Mouse (Mus musculus) c-Kit-positive CD71-positive TER-119-positive erythroid progenitor cells, embryonic 14.5 days (primary cell): ENCODE measurements around the gene Mkrn2os.
"Not testable (repeated sequence)": the region's sequence is repeated elsewhere in the genome, so short reads cannot be mapped to it uniquely, and the experiment has no call there.

Source experiments
- DNase-seq: peaks from one replicate; pipeline ENCODE4 v3.0.0-alpha.2; 2013; ENCODE audit warnings: low spot score

Mkrn2os gene

GRCm38 (mm10) chr6:115592458-115592857 lies at the start of gene Mkrn2os:
Gene Mkrn2os, minus strand, starts transcription at chr6:115592576.
- no peak for DNase-seq

- not testable (repeated sequence) for DNase-seq
Observed at GRCm38 (mm10) chr6:115638188-115638587, 45.8 kb upstream of the Mkrn2os start.

GRCm38 (mm10) chr6:115634015-115634414 lies 41.6 kb upstream of the Mkrn2os start:
- DNase-seq, result no peak

- no peak for DNase-seq
Observed at GRCm38 (mm10) chr6:115631056-115631795, 38.9 kb upstream of the Mkrn2os start.

- no peak for DNase-seq
Observed at GRCm38 (mm10) chr6:115626121-115626520, 33.7 kb upstream of the Mkrn2os start.

GRCm38 (mm10) chr6:115620942-115621341 lies 28.6 kb upstream of the Mkrn2os start:
- no peak for DNase-seq

GRCm38 (mm10) chr6:115619818-115620217 lies 27.4 kb upstream of the Mkrn2os start:
- no peak for DNase-seq

- no peak for DNase-seq
Observed at GRCm38 (mm10) chr6:115615983-115616382, 23.6 kb upstream of the Mkrn2os start.

- no peak for DNase-seq
Observed at GRCm38 (mm10) chr6:115613793-115614192, 21.4 kb upstream of the Mkrn2os start.

GRCm38 (mm10) chr6:115610301-115610700 lies 17.9 kb upstream of the Mkrn2os start:
- DNase-seq, result no peak

GRCm38 (mm10) chr6:115609121-115609520 lies 16.7 kb upstream of the Mkrn2os start:
- peak; percentile 39 for DNase-seq

- no peak for DNase-seq
Observed at GRCm38 (mm10) chr6:115607429-115607828, 15.1 kb upstream of the Mkrn2os start.

- DNase-seq, result no peak
Observed at GRCm38 (mm10) chr6:115606461-115606860, 14.1 kb upstream of the Mkrn2os start.

GRCm38 (mm10) chr6:115601715-115602523 lies 9.5 kb upstream of the Mkrn2os start, which contains the start of gene Mkrn2:
Gene Mkrn2, plus strand, starts transcription at chr6:115601902.
- DNase-seq, result peak; percentile 81

GRCm38 (mm10) chr6:115601322-115601714 lies 8.9 kb upstream of the Mkrn2os start:
- DNase-seq, result no peak

- DNase-seq, result no peak
Observed at GRCm38 (mm10) chr6:115595667-115596066, 3.3 kb upstream of the Mkrn2os start.

- no peak for DNase-seq
Observed at GRCm38 (mm10) chr6:115594463-115594862, 2.1 kb upstream of the Mkrn2os start.

GRCm38 (mm10) chr6:115593252-115593651 lies 876 bp upstream of the Mkrn2os start:
- DNase-seq, result no peak

GRCm38 (mm10) chr6:115591692-115592359 lies 550 bp downstream of the Mkrn2os start:
- no peak for DNase-seq

GRCm38 (mm10) chr6:115586321-115586720 lies 6.1 kb downstream of the Mkrn2os start:
- DNase-seq, result no peak

GRCm38 (mm10) chr6:115584176-115584575 lies 8.2 kb downstream of the Mkrn2os start:
- no peak for DNase-seq

GRCm38 (mm10) chr6:115583430-115584125 lies 8.8 kb downstream of the Mkrn2os start:
- no peak for DNase-seq
